Mouse (Mus musculus) MEL (cell line): ENCODE data around the gene Mettl26.

Source experiments
- CTCF ChIP-seq, 3 experiments: IDR thresholded peaks in 2 of 3; conservative IDR thresholded peaks in 1 of 3; 2 replicates each; pipeline ENCODE4 v1.5.1; 2011 to 2012; ENCODE audit warnings: low read length in 3 of 3, low read depth in 2 of 3, mild to moderate bottlenecking in 2 of 3, improper control_type of control experiment in 1 of 3, inconsistent platforms in 1 of 3, mixed read lengths in 1 of 3, moderate library complexity in 1 of 3; ENCODE audit not compliant: control insufficient read depth in 1 of 3, insufficient read depth in 1 of 3, poor library complexity in 1 of 3, severe bottlenecking in 1 of 3
- MYC ChIP-seq: IDR thresholded peaks from 2 replicates; pipeline ENCODE4 v1.6.1; 2011; ENCODE audit warnings: low read depth, mild to moderate bottlenecking, low read length, improper control_type of control experiment, moderate library complexity
- NRF1 ChIP-seq: IDR thresholded peaks from 2 replicates; pipeline ENCODE4 v1.6.1; 2014; ENCODE audit warnings: low read depth, mild to moderate bottlenecking, inconsistent platforms, low read length, improper control_type of control experiment, moderate library complexity; ENCODE audit not compliant: poor library complexity, insufficient read depth, severe bottlenecking
- TBP ChIP-seq: IDR thresholded peaks from 2 replicates; pipeline ENCODE4 v1.8.0; 2011; ENCODE audit warnings: low read depth, low read length, improper control_type of control experiment

- TF ChIP-seq NRF1, result no peak
- TF ChIP-seq CTCF (IDR thresholded peaks at IDR 0.05 in 2 of 3, conservative IDR thresholded peaks at IDR 0.05 in 1 of 3; ENCODE audit: control insufficient read depth in 1 of 3, insufficient read depth in 1 of 3, low read depth in 2 of 3, low read length in 3 of 3, poor library complexity in 1 of 3, severe bottlenecking in 1 of 3), result no peak
- no peak for TF ChIP-seq TBP
- TF ChIP-seq MYC, result no peak
These were observed 31.1 kb upstream of the Mettl26 start for GRCm38 (mm10) chr17:25843636-25844395.
